Mouse (Mus musculus): ENCODE data around the gene Mipol1.

Gene Mipol1

GRCm38 (mm10) chr12:57528335-57528734 lies 298.1 kb downstream of the Mipol1 start:
- WGBS, result 80% methylated on average over 4 of the region's 4 CpGs

DNA sequence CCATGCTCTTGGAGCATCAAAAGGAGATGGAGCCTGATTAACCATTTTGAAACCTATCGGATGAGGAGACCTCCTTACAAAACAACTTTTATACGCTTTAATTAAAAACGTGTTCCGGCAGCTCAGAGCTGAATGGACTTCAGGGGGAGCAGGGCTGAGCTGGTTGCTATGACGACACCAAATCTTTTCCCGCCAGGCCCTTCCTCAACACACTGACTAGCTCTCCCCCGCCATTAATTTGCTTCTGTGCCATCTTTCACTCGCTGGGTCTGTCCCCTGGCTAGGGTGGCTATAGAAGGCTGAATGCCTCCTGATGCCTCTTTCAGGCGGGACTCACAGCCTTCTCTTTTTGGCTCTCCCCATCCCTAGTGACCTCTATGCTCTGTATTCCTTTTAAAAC lies 300.2 kb downstream of the Mipol1 start:
- WGBS, result 41% methylated on average over 9 of the region's 9 CpGs

- 5% methylated on average over 5 of the region's 6 CpGs for WGBS
Observed at GRCm38 (mm10) chr12:57534517-57534878, 304.3 kb downstream of the Mipol1 start.

DNA sequence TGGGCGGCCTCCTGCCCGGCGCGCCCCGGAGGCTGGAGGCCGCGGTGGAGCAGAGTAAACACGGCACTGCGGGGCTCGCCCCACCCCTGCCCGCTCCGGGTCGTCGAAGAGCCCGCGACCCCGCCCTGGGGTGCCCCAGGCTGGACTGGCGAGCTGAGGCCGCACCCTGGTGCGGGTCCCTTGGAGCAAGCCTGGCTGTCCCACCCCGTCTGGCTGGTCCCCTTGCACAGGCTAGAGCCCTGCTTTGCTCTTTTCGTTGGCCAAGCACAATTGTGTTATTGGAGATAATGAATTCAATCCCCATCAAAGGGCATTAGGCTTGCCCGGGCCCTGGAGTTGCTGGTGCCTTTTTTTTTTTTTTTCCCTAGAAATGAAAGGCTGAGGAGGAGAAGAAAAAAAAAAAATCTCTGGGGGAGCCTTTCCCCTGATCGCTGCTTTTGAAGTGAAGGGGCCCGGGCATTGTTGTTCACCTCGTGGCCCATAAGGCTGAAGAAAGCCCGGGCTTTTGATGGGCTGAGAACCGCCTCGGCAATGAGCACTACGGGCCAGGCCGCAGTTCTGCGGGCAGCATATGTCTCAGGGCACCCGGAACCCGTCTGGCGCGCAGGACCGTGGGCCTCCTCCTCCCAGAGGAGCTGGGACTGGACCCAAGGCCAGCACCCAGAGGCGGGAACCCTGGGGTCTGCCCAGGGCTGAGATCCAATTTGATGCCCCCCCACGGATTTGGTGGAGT lies 304.8 kb downstream of the Mipol1 start:
- WGBS, result under 1% methylated on average over 34 of the region's 39 CpGs

DNA sequence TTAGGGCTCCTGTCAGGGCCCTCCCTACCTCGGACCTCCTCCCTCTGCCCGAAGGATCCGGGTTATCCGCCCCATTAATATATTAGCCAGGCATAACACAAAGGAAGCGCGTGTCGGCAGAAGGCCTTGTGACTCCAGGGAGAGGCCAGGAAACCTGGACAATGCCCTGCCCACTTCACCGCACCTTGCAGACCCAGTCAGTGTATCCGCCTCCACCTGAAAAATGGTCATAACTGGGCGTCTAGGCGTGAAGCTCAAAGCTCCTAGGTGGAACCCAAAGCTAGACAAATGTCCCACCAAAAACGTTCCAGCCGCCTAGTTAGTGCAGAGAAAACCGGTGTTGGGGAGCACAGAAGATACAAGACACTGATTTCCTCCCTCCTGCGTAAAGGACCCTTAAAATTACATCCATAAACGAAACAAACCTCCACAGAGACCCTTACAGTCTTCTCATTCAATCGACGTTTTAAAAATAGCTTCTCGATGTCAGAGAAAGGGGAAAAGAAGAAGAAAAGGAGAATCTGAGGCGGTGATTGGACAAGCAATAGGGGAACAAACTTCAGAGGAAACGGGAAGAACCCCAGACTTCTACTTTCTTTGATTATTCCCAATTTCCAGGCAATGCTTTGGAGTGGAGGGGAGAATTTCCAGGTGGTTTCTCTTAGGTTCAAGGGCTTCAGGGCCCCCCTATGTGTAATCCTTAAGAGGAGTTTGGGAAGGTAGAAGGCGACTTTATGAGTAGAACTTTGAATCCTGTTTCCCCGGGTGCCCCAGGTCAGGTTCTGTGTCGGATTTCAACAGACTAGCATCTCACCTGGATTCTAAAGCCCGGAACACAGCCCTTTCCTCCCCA lies 306.1 kb downstream of the Mipol1 start:
- WGBS, result 3% methylated on average over 25 of the region's 25 CpGs

DNA sequence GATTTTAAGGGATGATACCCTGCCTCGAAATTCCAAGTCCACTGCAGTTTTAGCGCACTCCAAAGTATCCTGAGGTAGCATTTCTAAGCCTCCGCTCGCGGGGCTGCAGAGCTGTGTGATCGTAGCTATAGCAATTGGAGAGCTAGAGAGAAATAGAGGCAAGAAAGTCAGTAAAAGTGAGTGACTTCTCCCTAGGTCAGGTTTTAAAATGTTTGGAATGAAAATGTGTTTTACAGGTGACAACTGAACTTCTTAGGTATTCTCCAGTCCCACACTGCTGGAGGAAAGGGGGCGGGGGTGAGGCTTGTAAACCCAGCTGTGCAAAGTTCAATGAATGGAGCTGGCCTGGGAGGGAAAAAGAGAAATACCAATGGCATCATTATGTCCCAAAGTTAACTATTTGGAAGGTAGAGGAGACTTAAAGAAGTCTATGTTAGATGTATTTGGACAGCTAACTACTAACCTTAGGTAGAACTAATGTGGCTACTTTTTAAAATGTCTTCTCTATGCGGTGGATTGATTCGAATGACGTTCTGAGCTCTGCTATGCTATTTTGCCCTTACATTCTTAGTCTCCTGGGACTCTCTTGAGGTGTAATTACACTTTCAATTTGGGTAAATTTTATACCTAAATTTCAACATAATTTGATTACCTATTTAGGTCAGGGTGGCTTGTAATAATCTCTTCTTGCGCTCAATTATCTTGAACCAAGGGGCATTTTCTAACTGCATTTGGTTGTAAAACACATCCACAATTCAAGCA lies 306.9 kb downstream of the Mipol1 start:
- WGBS, result 7% methylated on average over 11 of the region's 11 CpGs

- WGBS, result 6% methylated on average over 21 of the region's 21 CpGs
Observed at GRCm38 (mm10) chr12:57537791-57538587, 307.8 kb downstream of the Mipol1 start.

- WGBS, result 3% methylated on average over 63 of the region's 63 CpGs
Observed at GRCm38 (mm10) chr12:57538588-57539550, 308.6 kb downstream of the Mipol1 start.

GRCm38 (mm10) chr12:57539551-57539985 lies 309.3 kb downstream of the Mipol1 start:
- WGBS, result 4% methylated on average over 10 of the region's 10 CpGs

GRCm38 (mm10) chr12:57541118-57541517 lies 310.9 kb downstream of the Mipol1 start:
- 13% methylated on average over 6 of the region's 6 CpGs for WGBS

GRCm38 (mm10) chr12:57541931-57542745 lies 311.9 kb downstream of the Mipol1 start:
- 2% methylated on average over 46 of the region's 46 CpGs for WGBS

GRCm38 (mm10) chr12:57542746-57543626 lies 312.8 kb downstream of the Mipol1 start:
- 3% methylated on average over 63 of the region's 63 CpGs for WGBS

DNA sequence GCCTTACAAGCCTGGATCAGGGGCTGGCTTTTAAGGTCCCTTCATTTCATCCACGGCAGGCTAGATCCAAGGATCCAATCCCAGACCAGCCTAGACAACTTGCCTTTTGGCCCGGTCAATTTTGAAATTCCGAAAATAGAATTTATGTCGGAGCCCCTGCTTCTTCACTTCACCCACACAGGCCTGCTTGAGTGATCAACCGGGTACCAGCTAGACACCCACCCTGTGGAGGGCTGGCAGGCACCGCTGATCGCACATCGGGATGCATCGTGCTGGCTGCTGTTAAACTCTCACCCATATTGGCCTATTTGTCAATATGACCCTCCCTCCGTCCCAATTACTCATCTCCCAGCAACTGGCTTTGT lies 313.4 kb downstream of the Mipol1 start:
- 5% methylated on average over 10 of the region's 10 CpGs for WGBS

- WGBS, result 3% methylated on average over 31 of the region's 31 CpGs
Observed at GRCm38 (mm10) chr12:57544641-57545370, 314.6 kb downstream of the Mipol1 start.

- WGBS, result 1% methylated on average over 106 of the region's 106 CpGs
Observed at GRCm38 (mm10) chr12:57545371-57546241, 315.4 kb downstream of the Mipol1 start.

Measured in cerebral cortex, adult 2 months (tissue).